Mouse (Mus musculus) heart, embryonic 14.5 days (tissue): ENCODE measurements around the gene Farsb. TPM values are rescaled to one million over a fixed set of nuclear protein-coding genes. Genes with fewer than 3 reads are reported as not detected.

Experiments
- ATAC-seq: fragments of 200-750 bp; cut with Nextera tagmentation; 2 replicates; pipeline ENCODE4 v1.8.0; 2017; ENCODE audit warnings: low read depth, moderate TSS enrichment; ENCODE audit not compliant: insufficient number of reproducible peaks, insufficient read depth, low FRiP score
- H3K27ac ChIP-seq, 2 experiments: fragments of 200-500 bp in 1 of 2; fragments of 300-500 bp in 1 of 2; sonication (generic) in 1 of 2; replicated peaks in 1 of 2; 2 replicates each; pipeline ENCODE4 v1.5.1; 2012 to 2014; ENCODE audit warnings: low read depth in 2 of 2, low read length in 2 of 2, control low read depth in 1 of 2, mild to moderate bottlenecking in 1 of 2, mixed read lengths in 1 of 2; ENCODE audit not compliant: control insufficient read depth in 1 of 2, insufficient read depth in 1 of 2
- H3K27me3 ChIP-seq: fragments of 300-500 bp; sonication (generic); 2 replicates; pipeline ENCODE4 v1.6.1; 2014; ENCODE audit warnings: mild to moderate bottlenecking, low read length, control low read depth; ENCODE audit not compliant: control insufficient read depth, insufficient read depth
- H3K36me3 ChIP-seq: fragments of 300-500 bp; sonication (generic); 2 replicates; pipeline ENCODE4 v1.6.1; 2014; ENCODE audit warnings: mild to moderate bottlenecking, control low read depth, low read length, mixed read lengths; ENCODE audit not compliant: control insufficient read depth, insufficient read depth
- H3K4me1 ChIP-seq, 2 experiments: fragments of 200-500 bp in 1 of 2; fragments of 300-500 bp in 1 of 2; sonication (generic) in 1 of 2; 2 replicates each; pipeline ENCODE4 v1.6.1; 2012 to 2014; ENCODE audit warnings: low read length in 2 of 2, control low read depth in 1 of 2, mixed read lengths in 1 of 2; ENCODE audit not compliant: control insufficient read depth in 2 of 2, insufficient read depth in 2 of 2
- H3K4me2 ChIP-seq: fragments of 300-500 bp; sonication (generic); 2 replicates; pipeline ENCODE4 v1.6.1; 2014; ENCODE audit warnings: mild to moderate bottlenecking, low read length
- H3K4me3 ChIP-seq, 2 experiments: fragments of 200-500 bp in 1 of 2; fragments of 300-500 bp in 1 of 2; sonication (generic) in 1 of 2; 2 replicates each; pipeline ENCODE4 v1.5.1; 2012 to 2014; ENCODE audit warnings: low read length in 2 of 2, mild to moderate bottlenecking in 2 of 2, control low read depth in 1 of 2, low read depth in 1 of 2, moderate library complexity in 1 of 2; ENCODE audit not compliant: control insufficient read depth in 1 of 2, insufficient read depth in 1 of 2
- H3K9ac ChIP-seq: fragments of 300-500 bp; sonication (generic); 2 replicates; pipeline ENCODE4 v1.6.1; 2014; ENCODE audit warnings: mild to moderate bottlenecking, low read length
- H3K9me3 ChIP-seq: fragments of 300-500 bp; sonication (generic); 2 replicates; pipeline ENCODE4 v1.6.1; 2016; ENCODE audit warnings: low read length, control low read depth; ENCODE audit not compliant: control insufficient read depth
- WGBS: fragments of 180-500 bp; shearing (Covaris S2); extraction: QIAGEN DNeasy Blood & Tissue Kit; methylation state at CpG from one replicate; pipeline ENCODE4 v1.1.7; 2014; 5-methylcytosine and 5-hydroxymethylcytosine counted together
- polyA plus RNA-seq: library from polyadenylated mRNA; unstranded; fragments of >200 nt; fragmentation: Nextera tagmentation; extraction: Ambion mirVana; gene quantifications from 2 replicates; pipeline ENCODE4 v1.2.1, GENCODE M21; 2014

The Farsb gene
- polyA plus RNA-seq, 1 experiment from 2014 or later, result 98.3 TPM

DNA sequence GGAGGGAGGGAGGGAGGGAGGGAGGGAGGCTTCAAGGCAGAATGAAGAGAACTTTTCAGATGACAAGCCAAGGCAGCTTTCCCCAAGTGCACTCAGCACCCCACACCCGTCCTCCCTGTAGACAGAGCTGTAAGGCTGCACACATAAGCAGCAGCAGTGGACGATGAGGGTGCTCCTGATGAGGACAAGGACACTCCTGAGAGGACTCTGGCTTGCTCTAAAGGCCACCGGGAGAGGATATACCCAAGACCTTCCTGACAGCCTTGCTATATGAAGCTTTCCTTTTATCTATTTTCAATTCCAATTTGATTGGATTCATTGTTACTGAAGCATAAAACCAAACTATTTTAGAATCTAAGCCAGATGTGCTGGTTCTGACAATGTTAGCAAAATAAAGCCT is 61.9 kb downstream of the Farsb start:
- ATAC-seq, result no peak
- H3K27me3 ChIP-seq, result no peaks in the 10 kb centered on the region
- peak overlapping the region; percentile 62 to 82; a peak in 3 of 4 replicates for H3K27ac ChIP-seq
- no peak overlapping the region for H3K4me3 ChIP-seq
- no peak overlapping the region for H3K9ac ChIP-seq
- H3K36me3 ChIP-seq, result peaks cover 26% of the 10 kb centered on the region
- no peaks in the 10 kb centered on the region for H3K9me3 ChIP-seq
- peaks cover 20 to 48% of the 10 kb centered on the region in 2 experiments for H3K4me1 ChIP-seq
- no peak overlapping the region for H3K4me2 ChIP-seq
- 27% methylated on average over 3 of the region's 3 CpGs for WGBS

DNA sequence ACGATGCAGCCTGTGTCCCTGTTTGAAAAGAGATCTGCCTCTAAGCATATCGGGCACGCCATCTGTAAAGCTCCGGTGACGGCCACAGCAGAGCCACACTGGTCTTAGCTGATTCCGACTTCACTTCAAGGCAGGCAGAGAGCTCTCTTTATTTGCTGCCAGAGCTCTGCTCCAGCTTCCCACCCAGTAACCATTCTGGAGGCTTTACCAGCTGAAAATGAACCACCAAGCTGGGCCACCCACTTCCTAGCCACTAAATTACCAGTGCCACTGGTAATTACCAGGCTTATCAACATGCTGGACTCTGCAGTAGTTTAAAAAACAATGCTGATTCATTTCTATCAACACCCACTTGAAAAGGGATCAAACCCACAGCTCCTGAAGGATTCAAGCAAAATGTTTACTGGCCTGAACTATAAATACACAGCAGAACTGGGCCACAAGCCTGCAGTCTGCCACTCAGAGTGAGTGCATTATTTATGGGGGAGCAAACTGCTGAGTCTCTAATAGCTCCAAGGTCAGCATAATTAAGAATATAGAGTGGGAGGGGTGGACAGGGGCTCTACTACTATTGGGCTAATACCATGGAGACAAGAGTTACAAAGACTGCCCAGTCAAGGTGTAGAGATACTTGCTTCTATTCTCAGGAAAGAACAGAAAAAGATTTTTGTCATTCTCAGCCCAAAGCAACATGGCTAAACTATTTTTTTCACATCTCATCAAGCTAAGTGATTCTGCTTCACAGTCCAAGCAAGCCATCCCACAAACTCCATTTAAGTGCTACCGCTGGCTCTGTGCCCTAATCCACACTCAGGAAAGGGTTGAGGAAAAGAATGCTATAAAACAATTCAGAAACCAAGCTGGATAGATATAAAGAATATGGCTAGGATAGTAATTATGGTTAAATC is 62.6 kb downstream of the Farsb start:
- H3K4me2 ChIP-seq, result peak overlapping the region; percentile 33

DNA sequence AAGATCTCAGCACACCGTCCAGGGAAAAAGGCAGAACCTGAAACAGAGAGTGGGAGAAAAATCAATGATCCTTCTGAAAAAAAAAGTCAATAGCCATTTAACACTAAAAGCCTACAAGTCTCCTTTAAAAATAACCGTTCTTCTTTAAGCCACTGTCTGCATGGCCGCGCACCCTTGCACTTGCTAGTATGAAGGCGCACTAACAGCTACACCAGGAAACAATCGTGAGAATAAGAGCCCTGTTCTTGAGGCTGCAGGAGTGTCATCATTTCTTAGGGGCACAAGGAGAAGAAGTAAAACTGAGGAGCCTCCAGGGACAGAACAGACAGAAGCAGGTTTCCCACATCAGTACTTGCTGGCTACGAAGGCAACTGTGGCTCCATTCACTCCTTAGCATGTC is 63.4 kb downstream of the Farsb start:
- Histone ChIP-seq H3K9me3 (no peaks in the 10 kb centered on the region), H3K36me3 (peaks cover 23% of the 10 kb centered on the region), H3K4me2 (peak overlapping the region; percentile 19; the same call in 1 of the 2 replicates), H3K27me3 (no peaks in the 10 kb centered on the region), H3K4me1 (peaks cover 20 to 48% of the 10 kb centered on the region in 2 experiments), H3K27ac (peak overlapping the region; percentile 80 to 82), H3K9ac (no peak overlapping the region), H3K4me3 (no peak overlapping the region)
- no peak for ATAC-seq
- 83% methylated on average over 7 of the region's 7 CpGs for WGBS

More for the DNA sequence above, 62.6 kb downstream of the Farsb start:
- peak; percentile 78 for ATAC-seq
- Histone ChIP-seq H3K27ac (peak overlapping the region; percentile 80 to 82), H3K9ac (no peak overlapping the region), H3K4me1 (peaks cover 20 to 48% of the 10 kb centered on the region in 2 experiments), H3K9me3 (no peaks in the 10 kb centered on the region), H3K27me3 (no peaks in the 10 kb centered on the region), H3K4me3 (no peak overlapping the region), H3K36me3 (peaks cover 23% of the 10 kb centered on the region)
- WGBS, result 41% methylated on average over 7 of the region's 7 CpGs

DNA sequence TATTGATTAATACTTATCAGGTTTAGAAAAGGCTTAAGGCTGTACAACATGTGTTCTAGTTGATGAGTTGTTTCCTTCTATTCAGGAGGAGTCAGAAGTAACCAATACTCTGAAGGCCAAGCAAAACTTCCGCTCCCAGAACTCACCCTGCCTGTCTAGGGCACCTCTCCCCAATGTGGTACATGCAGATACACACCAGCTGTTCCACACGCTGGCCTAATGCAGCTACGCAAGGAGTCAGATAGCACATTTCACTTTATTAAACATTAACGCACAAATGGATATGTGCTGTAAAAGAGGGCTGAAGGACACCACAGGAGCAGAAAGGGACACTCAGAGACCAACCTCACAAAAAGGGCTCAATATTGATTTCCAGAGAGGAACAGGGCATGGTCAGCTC is 63.8 kb downstream of the Farsb start:
- Histone ChIP-seq H3K4me1 (peaks cover 20 to 48% of the 10 kb centered on the region in 2 experiments), H3K4me3 (no peak overlapping the region), H3K9me3 (no peaks in the 10 kb centered on the region), H3K4me2 (no peak overlapping the region), H3K27me3 (no peaks in the 10 kb centered on the region), H3K36me3 (peaks cover 23% of the 10 kb centered on the region), H3K9ac (no peak overlapping the region), H3K27ac (peak overlapping the region in 1 of 2 experiments; percentile 82; a peak in 1 of 4 replicates)
- 85% methylated on average over 4 of the region's 4 CpGs for WGBS
- no peak for ATAC-seq

DNA sequence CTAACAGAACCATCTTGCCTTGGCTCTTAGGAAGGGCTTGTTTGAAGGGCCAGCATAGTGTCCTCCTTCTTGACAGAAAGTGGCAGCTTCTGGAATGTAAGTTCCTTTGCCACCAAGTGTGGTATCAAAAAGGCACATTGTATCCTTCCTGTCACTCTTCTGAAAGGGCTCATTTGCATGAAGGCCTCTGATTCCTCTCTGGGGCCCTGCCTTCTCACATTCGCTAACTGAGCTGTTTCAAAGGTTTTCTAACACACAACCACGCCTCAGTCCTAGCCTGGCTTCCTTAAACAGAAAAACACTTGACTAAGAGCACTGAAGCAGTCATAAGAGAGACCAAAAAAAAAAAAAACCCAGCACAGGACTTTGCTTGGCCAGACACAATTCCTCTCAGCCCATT is 66.1 kb downstream of the Farsb start:
- Histone ChIP-seq H3K27ac (no peak overlapping the region), H3K9ac (no peak overlapping the region), H3K36me3 (peaks cover 26% of the 10 kb centered on the region), H3K4me2 (no peak overlapping the region), H3K4me3 (no peak overlapping the region), H3K27me3 (no peaks in the 10 kb centered on the region), H3K9me3 (no peaks in the 10 kb centered on the region), H3K4me1 (peaks cover 14 to 34% of the 10 kb centered on the region in 2 experiments)
- 84% methylated on average over 2 of the region's 2 CpGs for WGBS
- ATAC-seq, result no peak

DNA sequence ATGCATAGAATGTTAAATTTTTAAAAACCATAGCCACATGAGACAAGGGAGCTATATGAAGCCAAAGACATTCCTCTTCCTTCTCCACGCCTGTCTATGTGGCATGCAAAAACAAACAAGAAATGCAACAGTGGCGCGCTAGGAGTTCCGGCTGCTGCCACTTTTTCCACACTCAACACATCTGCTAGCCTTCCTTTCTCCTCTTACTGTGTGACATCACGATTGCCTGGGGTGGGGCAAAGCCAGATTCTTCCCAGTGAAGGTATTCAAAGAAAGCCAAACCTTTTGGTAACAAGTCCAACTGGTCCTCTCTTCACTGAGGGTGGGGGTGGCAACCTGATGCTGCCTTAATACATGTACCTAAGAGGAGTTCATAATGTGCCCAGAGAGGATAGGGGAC is 66.9 kb downstream of the Farsb start:
- Histone ChIP-seq H3K27ac (no peak overlapping the region), H3K4me3 (no peak overlapping the region), H3K36me3 (peaks cover 29% of the 10 kb centered on the region), H3K27me3 (no peaks in the 10 kb centered on the region), H3K4me1 (peaks cover 12 to 28% of the 10 kb centered on the region in 2 experiments), H3K4me2 (no peak overlapping the region), H3K9me3 (no peaks in the 10 kb centered on the region), H3K9ac (no peak overlapping the region)
- no peak for ATAC-seq
- WGBS, result 86% methylated on average over 5 of the region's 5 CpGs

DNA sequence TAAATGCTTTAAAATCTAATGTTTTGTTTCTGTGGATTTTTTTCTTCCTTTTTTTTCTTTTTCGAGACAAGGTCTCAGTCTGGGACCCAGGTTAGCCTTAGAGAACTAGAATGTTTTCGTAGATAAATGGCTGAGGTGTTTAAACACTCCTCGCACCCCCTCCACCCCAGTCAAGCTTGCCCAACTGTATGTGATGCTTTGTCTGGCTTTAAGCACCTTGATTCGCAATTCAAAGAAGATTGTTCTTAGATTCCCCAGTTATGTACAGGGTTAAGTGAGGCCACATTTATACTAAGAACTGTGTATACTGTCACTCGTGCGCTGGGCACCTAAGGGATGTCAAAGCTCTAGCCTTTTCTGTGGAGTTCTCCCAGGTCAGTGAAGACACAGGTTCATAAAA is 68.4 kb downstream of the Farsb start:
- H3K27ac ChIP-seq, result no peak overlapping the region
- 95% methylated on average over 6 of the region's 6 CpGs for WGBS
- no peak overlapping the region for H3K9ac ChIP-seq
- H3K4me3 ChIP-seq, result no peak overlapping the region
- peaks cover 6 to 17% of the 10 kb centered on the region in 2 experiments for H3K4me1 ChIP-seq
- H3K9me3 ChIP-seq, result no peaks in the 10 kb centered on the region
- H3K27me3 ChIP-seq, result no peaks in the 10 kb centered on the region
- H3K4me2 ChIP-seq, result no peak overlapping the region
- no peak for ATAC-seq
- peaks cover 29% of the 10 kb centered on the region for H3K36me3 ChIP-seq
